Mouse (Mus musculus): ENCODE measurements at regions not wholly inside any gene's neighbourhood (a gene's known extent, or its start where the extent isn't known, plus 50 kb on each side); places are given as distances from the start of the nearest gene placed in this dataset.

GRCm38 (mm10) chr9:115799330-115799729 is 109.9 kb upstream of the Gadl1 start:
- no peak for DNase-seq (ENCODE audit: extremely low read depth, low read depth, low spot score)
- Histone ChIP-seq H3K27me3 (ENCODE audit: control insufficient read depth, insufficient read depth, low read length) (no peaks in the 10 kb centered on the region), H3K27ac (replicated peaks; ENCODE audit: insufficient read depth, low read depth, low read length) (no peak overlapping the region), H3K9ac (ENCODE audit: low read depth, low read length) (no peak overlapping the region), H3K79me2 (ENCODE audit: control insufficient read depth, insufficient read depth, low read length) (no peaks in the 10 kb centered on the region), H3K4me1 (ENCODE audit: control insufficient read depth, insufficient read depth, low read length) (no peaks in the 10 kb centered on the region), H3K4me3 (ENCODE audit: insufficient read depth, low read depth, low read length) (no peak overlapping the region), H3K36me3 (ENCODE audit: control insufficient read depth, insufficient read depth, low read length) (no peaks in the 10 kb centered on the region)
- TF ChIP-seq CTCF (IDR thresholded peaks at IDR 0.05; ENCODE audit: low read depth, low read length) (no peak), POLR2A (IDR thresholded peaks at IDR 0.05; ENCODE audit: extremely low read depth, insufficient read depth, low read length) (no peak)
- 91% methylated on average over 3 of the region's 3 CpGs for WGBS

- TF ChIP-seq CTCF (IDR thresholded peaks at IDR 0.05; ENCODE audit: low read depth, low read length), result no peak
- no peak for TF ChIP-seq POLR2A (IDR thresholded peaks at IDR 0.05; ENCODE audit: extremely low read depth, insufficient read depth, low read length)
- no peak for DNase-seq (ENCODE audit: extremely low read depth, low read depth, low spot score)
- WGBS, result 66% methylated on average over 6 of the region's 6 CpGs
These were observed 108.6 kb upstream of the Gadl1 start for GRCm38 (mm10) chr9:115800624-115801023.

GRCm38 (mm10) chr9:115803071-115803470 is 106.2 kb upstream of the Gadl1 start:
- Histone ChIP-seq H3K36me3 (ENCODE audit: control insufficient read depth, insufficient read depth, low read length) (no peaks in the 10 kb centered on the region), H3K27me3 (ENCODE audit: control insufficient read depth, insufficient read depth, low read length) (no peaks in the 10 kb centered on the region), H3K79me2 (ENCODE audit: control insufficient read depth, insufficient read depth, low read length) (no peaks in the 10 kb centered on the region), H3K4me3 (ENCODE audit: insufficient read depth, low read depth, low read length) (no peak overlapping the region), H3K9ac (ENCODE audit: low read depth, low read length) (no peak overlapping the region), H3K27ac (replicated peaks; ENCODE audit: insufficient read depth, low read depth, low read length) (no peak overlapping the region), H3K4me1 (ENCODE audit: control insufficient read depth, insufficient read depth, low read length) (no peaks in the 10 kb centered on the region)
- TF ChIP-seq POLR2A (IDR thresholded peaks at IDR 0.05; ENCODE audit: extremely low read depth, insufficient read depth, low read length) (no peak), CTCF (IDR thresholded peaks at IDR 0.05; ENCODE audit: low read depth, low read length) (no peak)
- no peak for DNase-seq (ENCODE audit: extremely low read depth, low read depth, low spot score)
- 91% methylated on average over 3 of the region's 3 CpGs for WGBS

More at GRCm38 (mm10) chr9:115800624-115801023, 108.6 kb upstream of the Gadl1 start:
- no peaks in the 10 kb centered on the region for H3K4me1 ChIP-seq (ENCODE audit: control insufficient read depth, insufficient read depth, low read length)
- no peaks in the 10 kb centered on the region for H3K79me2 ChIP-seq (ENCODE audit: control insufficient read depth, insufficient read depth, low read length)
- no peak overlapping the region for H3K4me3 ChIP-seq (ENCODE audit: insufficient read depth, low read depth, low read length)
- no peaks in the 10 kb centered on the region for H3K27me3 ChIP-seq (ENCODE audit: control insufficient read depth, insufficient read depth, low read length)
- no peaks in the 10 kb centered on the region for H3K36me3 ChIP-seq (ENCODE audit: control insufficient read depth, insufficient read depth, low read length)
- H3K27ac ChIP-seq (replicated peaks; ENCODE audit: insufficient read depth, low read depth, low read length), result no peak overlapping the region
- no peak overlapping the region for H3K9ac ChIP-seq (ENCODE audit: low read depth, low read length)

GRCm38 (mm10) chr9:115805224-115805623 is 104.0 kb upstream of the Gadl1 start:
- H3K4me3 ChIP-seq (ENCODE audit: insufficient read depth, low read depth, low read length), result no peak overlapping the region
- H3K36me3 ChIP-seq (ENCODE audit: control insufficient read depth, insufficient read depth, low read length), result no peaks in the 10 kb centered on the region
- TF ChIP-seq POLR2A (IDR thresholded peaks at IDR 0.05; ENCODE audit: extremely low read depth, insufficient read depth, low read length) (no peak), CTCF (IDR thresholded peaks at IDR 0.05; ENCODE audit: low read depth, low read length) (no peak)
- WGBS, result 72% methylated on average over 4 of the region's 4 CpGs
- no peak overlapping the region for H3K9ac ChIP-seq (ENCODE audit: low read depth, low read length)
- DNase-seq (ENCODE audit: extremely low read depth, low read depth, low spot score), result peak; percentile 6
- H3K27ac ChIP-seq (replicated peaks; ENCODE audit: insufficient read depth, low read depth, low read length), result no peak overlapping the region
- no peaks in the 10 kb centered on the region for H3K79me2 ChIP-seq (ENCODE audit: control insufficient read depth, insufficient read depth, low read length)
- no peaks in the 10 kb centered on the region for H3K27me3 ChIP-seq (ENCODE audit: control insufficient read depth, insufficient read depth, low read length)
- H3K4me1 ChIP-seq (ENCODE audit: control insufficient read depth, insufficient read depth, low read length), result no peaks in the 10 kb centered on the region

GRCm38 (mm10) chr9:115806018-115806702 is 103.1 kb upstream of the Gadl1 start:
- Histone ChIP-seq H3K36me3 (ENCODE audit: control insufficient read depth, insufficient read depth, low read length) (no peaks in the 10 kb centered on the region), H3K4me3 (ENCODE audit: insufficient read depth, low read depth, low read length) (no peak overlapping the region), H3K79me2 (ENCODE audit: control insufficient read depth, insufficient read depth, low read length) (no peaks in the 10 kb centered on the region), H3K27ac (replicated peaks; ENCODE audit: insufficient read depth, low read depth, low read length) (no peak overlapping the region), H3K4me1 (ENCODE audit: control insufficient read depth, insufficient read depth, low read length) (no peaks in the 10 kb centered on the region), H3K27me3 (ENCODE audit: control insufficient read depth, insufficient read depth, low read length) (no peaks in the 10 kb centered on the region), H3K9ac (ENCODE audit: low read depth, low read length) (no peak overlapping the region)
- WGBS, result 78% methylated on average over 10 of the region's 10 CpGs
- DNase-seq (ENCODE audit: extremely low read depth, low read depth, low spot score), result no peak
- no peak for TF ChIP-seq CTCF (IDR thresholded peaks at IDR 0.05; ENCODE audit: low read depth, low read length)
- TF ChIP-seq POLR2A (IDR thresholded peaks at IDR 0.05; ENCODE audit: extremely low read depth, insufficient read depth, low read length), result no peak

GRCm38 (mm10) chr9:115840186-115840585 is 69.1 kb upstream of the Gadl1 start:
- no peaks in the 10 kb centered on the region for H3K4me1 ChIP-seq (ENCODE audit: control insufficient read depth, insufficient read depth, low read length)
- H3K4me3 ChIP-seq (ENCODE audit: insufficient read depth, low read depth, low read length), result no peak overlapping the region
- H3K27me3 ChIP-seq (ENCODE audit: control insufficient read depth, insufficient read depth, low read length), result no peaks in the 10 kb centered on the region
- WGBS, result 44% methylated on average over 5 of the region's 5 CpGs
- no peak overlapping the region for H3K27ac ChIP-seq (replicated peaks; ENCODE audit: insufficient read depth, low read depth, low read length)
- DNase-seq (ENCODE audit: extremely low read depth, low read depth, low spot score), result no peak
- TF ChIP-seq POLR2A (IDR thresholded peaks at IDR 0.05; ENCODE audit: extremely low read depth, insufficient read depth, low read length), result no peak
- TF ChIP-seq CTCF (IDR thresholded peaks at IDR 0.05; ENCODE audit: low read depth, low read length), result no peak
- H3K36me3 ChIP-seq (ENCODE audit: control insufficient read depth, insufficient read depth, low read length), result no peaks in the 10 kb centered on the region
- H3K9ac ChIP-seq (ENCODE audit: low read depth, low read length), result no peak overlapping the region
- H3K79me2 ChIP-seq (ENCODE audit: control insufficient read depth, insufficient read depth, low read length), result no peaks in the 10 kb centered on the region
